Mouse (Mus musculus): ENCODE measurements at regions not wholly inside any gene's neighbourhood (a gene's known extent, or its start where the extent isn't known, plus 50 kb on each side); places are given as distances from the start of the nearest gene placed in this dataset.
"Not testable (repeated sequence)": the region's sequence is repeated elsewhere in the genome, so short reads cannot be mapped to it uniquely, and the experiment has no call there.

GRCm38 (mm10) chr12:25492483-25493190 is 395.7 kb upstream of the Id2 start:
- no peak for DNase-seq (ENCODE audit: low spot score in 2 of 2)

- DNase-seq (ENCODE audit: low spot score in 2 of 2) = no peak
These were observed 378.3 kb upstream of the Id2 start for GRCm38 (mm10) chr12:25475180-25475758.

GRCm38 (mm10) chr12:25469181-25469580 is 372.2 kb upstream of the Id2 start:
- DNase-seq (ENCODE audit: low spot score in 2 of 2) = no peak

DNA sequence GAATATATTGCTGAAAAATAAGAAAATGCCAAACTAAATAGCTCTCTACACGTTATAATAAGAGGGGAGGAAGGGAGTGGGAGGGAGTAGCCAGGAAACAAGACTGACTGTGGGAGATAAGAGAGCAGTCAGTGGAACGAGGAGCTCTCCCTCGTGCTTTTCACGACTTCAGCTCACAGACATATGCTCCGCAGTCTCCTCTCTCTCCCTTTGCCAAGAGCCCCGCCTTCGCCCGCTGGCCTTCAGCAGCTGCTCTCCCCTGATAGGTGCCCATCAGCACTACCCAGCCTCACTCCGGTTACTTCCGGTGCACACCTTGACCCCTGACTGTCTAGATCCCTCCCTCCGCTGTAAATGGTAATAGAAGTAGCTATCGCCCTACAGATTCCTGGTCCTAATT is 370.8 kb upstream of the Id2 start:
- no peak for DNase-seq (ENCODE audit: low spot score in 2 of 2)

GRCm38 (mm10) chr12:25462690-25463089 is 365.8 kb upstream of the Id2 start:
- DNase-seq (ENCODE audit: low spot score in 2 of 2) = not testable (repeated sequence)

GRCm38 (mm10) chr12:25455281-25455989 is 358.5 kb upstream of the Id2 start:
- no peak for DNase-seq (ENCODE audit: low spot score in 2 of 2)

- DNase-seq (ENCODE audit: low spot score in 2 of 2) = no peak
These were observed 356.4 kb upstream of the Id2 start for GRCm38 (mm10) chr12:25453356-25453755.

DNA sequence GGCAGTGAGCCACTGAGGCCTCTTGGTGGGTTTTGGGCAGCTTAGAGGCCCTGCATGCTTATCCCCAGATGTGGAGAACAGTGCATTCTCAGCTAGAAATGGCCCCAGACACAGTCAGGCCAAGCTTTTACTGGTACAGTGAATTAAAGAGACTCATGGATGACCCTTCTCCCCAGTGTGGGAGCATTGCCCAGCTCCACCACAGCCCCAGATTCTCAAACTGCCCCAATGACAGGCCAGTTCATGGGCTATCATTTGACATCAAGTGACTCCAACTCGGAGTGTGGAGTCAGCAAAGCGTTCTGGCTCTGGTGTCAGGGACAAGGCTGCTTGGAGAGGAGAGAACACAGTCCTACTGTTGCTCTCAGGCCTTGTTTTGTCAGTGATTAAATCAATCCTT is 354.2 kb upstream of the Id2 start:
- no peak for DNase-seq (ENCODE audit: low spot score in 2 of 2)

DNA sequence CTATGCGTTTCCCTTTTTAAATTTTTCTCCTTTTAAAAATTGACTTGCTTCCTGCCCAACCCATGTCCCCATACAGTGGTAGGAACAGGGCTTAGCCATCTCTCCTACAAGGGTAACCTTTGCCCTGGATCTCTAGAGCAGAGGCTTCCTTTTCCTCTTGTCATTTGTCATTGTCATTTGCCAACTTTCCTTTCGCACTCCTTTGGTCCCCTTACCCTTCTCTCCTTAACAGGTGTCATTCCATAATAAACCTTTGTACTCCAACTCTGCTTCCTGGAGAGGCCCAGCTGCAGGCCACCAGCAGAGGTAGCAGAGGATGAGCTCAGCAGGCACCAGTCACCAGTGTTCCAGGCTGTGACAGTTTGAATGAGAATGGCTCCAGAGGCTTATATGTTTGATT is 347.4 kb upstream of the Id2 start:
- DNase-seq (ENCODE audit: low spot score in 2 of 2) = no peak

GRCm38 (mm10) chr12:25439029-25439551 is 342.1 kb upstream of the Id2 start:
- DNase-seq (ENCODE audit: low spot score in 2 of 2) = no peak

GRCm38 (mm10) chr12:25438217-25439028 is 341.5 kb upstream of the Id2 start:
- DNase-seq (ENCODE audit: low spot score in 2 of 2) = no peak

DNA sequence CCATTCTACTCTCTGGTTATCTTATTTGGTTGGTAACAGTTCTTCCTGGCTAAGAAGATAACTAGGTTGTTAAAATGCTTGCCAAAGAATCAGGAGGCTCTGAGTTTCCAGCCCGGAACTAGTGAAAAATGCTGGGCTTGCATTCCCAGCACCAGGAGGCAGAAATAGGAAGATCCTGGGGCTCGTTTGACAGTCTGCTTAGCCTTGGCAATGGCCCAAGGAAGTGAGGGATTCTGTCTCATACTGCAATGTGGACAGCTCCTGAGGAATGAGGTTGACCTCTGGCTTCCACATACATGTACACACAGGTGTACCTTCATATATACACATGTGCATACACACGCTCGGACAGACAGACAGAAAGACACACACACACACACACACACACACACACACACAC is 340.6 kb upstream of the Id2 start:
- no peak for DNase-seq (ENCODE audit: low spot score in 2 of 2)

DNA sequence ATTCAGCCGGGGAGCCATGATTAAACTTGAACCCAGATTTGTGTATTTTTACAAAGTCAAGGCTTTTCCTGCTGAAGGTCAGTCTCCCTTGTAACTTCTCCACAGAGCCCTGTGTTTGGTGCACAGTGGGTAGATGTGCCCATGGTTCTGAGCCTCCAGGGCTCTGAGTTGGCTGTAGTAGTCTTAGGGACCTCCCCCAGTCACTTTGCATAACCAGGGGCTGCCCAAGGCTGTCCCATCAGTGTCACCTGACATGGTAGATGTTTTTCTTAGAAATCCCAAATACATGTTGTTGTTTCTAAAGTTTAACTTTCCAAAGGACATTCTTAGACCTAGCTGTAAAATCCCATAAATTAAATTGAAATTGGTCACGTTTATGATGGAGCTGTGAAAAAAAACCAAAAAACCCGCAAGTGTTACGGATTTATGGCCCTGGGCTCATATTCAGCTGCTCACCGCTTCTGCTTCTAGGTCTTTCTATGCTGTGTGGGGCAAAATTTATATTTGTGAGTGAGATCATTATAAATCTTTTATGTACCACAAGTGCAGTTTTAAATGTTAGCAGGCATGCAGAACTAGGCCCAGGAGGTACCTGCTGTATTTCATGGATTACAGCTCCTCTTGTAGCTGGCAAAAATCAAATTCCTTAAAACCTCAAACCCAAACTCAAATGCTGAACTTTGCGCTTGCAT is 339.4 kb upstream of the Id2 start:
- no peak for DNase-seq (ENCODE audit: low spot score in 2 of 2)

- no peak for DNase-seq (ENCODE audit: low spot score in 2 of 2)
These were observed 335.9 kb upstream of the Id2 start for GRCm38 (mm10) chr12:25432796-25433195.

DNA sequence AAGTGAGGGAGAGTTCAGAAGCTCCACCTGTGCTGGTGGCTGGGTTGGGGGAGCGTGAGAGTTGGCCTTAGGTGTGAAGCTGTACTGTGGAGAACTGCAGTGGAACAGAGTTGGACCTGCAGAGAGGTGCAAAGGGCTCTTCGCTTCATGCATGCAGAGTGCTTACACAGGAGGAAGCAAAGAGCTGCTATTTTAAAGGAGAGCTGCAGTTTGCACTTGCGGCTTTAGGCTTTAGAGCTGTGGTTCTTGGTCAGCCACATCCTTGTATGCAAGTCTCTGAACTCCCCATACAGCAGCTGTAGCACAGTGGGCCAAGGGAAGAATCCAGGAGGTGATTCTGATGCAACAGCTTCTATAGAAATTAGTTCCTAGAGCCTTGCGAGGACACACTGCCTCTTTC is 334.0 kb upstream of the Id2 start:
- DNase-seq (ENCODE audit: low spot score in 2 of 2) = no peak

DNA sequence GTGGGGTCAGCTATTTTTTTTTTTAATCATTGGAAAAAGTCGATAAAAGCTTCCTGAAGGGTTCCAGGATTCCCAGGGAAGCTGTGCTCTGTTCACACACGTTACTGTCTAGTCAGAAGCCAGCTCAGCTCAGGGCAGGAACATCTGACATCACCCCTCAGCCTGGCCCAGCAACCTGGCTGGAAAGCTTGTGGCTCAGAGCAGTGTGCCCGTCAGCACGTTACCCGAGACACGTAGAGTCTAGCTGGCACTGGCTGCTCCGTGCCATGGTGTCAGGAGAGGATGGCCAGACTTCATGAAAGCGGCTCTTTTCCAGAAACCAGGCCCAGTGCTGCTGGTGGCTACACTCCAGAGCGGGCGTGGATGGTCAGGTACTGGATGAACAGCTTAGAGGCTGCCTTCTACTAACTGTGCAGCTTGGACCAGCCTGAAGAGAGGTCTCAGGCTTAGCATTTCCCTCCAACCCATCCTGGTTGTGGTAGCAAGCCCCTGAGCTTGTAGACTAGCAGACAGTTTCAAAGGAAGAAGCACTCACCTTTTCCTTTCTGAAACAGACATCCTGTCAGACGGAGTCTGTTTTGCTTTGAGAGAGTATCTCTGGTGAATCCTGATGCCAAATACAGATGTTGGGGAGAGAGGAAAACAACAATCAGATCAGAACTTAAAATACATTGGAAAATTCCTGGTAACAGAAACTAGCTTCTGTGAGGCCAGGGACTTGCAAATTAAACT is 331.1 kb upstream of the Id2 start:
- DNase-seq (ENCODE audit: low spot score in 2 of 2) = no peak

DNA sequence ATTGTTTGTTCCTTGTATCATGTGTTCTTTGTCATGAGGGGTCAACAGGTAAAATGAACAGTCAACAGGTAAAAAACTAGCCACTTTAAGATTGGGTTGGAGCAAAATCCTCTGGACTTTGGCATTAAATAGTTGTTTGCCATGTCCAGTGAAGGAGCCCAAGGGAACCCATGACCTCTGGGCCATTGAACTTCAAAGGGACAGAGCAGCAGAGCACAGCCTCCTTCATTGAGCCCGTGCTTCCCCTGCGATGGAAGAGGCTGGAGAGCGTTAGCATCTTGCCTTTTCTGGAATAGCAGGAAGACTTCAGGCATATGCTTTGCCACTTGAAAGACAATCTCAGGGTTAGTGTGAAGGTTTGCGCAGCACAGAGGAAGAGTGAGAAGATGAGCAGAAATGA is 320.4 kb upstream of the Id2 start:
- DNase-seq (ENCODE audit: low spot score in 2 of 2) = no peak

DNA sequence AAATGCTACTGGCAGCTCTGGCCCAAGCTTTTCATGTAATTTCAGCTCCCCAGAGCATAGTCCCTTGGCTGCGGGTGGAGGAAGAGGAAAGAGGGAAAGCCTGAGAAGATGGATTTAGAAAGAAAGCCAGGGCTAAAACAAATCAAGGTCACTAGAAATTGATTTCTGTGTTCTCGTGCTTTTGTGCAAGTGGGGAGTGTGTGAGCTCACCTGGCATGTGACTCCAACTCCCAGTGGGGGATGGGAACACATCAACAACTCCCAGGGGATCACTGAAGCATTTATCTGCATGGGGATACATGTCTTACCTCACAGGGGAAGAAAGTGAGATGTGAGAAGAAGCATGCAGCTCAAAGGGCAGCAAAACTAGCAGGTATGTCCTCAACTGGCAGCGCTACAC is 319.6 kb upstream of the Id2 start:
- DNase-seq (ENCODE audit: low spot score in 2 of 2) = no peak

- DNase-seq (ENCODE audit: low spot score in 2 of 2) = no peak
These were observed 318.7 kb upstream of the Id2 start for GRCm38 (mm10) chr12:25415641-25416040.

DNA sequence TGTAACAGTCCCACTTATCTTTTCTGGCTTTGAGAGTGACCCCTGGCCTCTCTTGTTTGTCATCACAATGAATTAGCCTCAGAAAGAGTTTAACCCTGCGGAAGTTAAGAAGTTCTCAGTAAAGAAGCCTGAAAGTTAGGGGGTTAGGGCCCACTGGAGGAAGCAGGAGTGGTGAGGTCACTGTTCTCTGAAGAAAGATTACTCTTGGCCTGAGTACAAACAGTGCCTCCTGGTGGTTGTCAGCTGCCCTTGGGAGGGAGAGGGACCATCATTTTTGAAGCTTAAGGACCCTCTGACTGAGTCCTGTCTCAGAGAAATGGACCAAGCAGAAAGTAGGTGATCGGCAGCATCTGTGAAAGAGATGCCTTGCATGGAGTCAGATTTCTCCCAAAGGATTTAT is 318.3 kb upstream of the Id2 start:
- DNase-seq (ENCODE audit: low spot score in 2 of 2) = peak in 1 of 2 experiments; percentile 26
